Mouse (Mus musculus): ENCODE data around the gene Cstf3. TPM values are rescaled to one million over a fixed set of nuclear protein-coding genes. Genes with fewer than 3 reads are reported as not detected.

Gene Cstf3
- total and polyA plus RNA-seq, 3 experiments: 11.6 to 126 (median 35.7) TPM

DNA sequence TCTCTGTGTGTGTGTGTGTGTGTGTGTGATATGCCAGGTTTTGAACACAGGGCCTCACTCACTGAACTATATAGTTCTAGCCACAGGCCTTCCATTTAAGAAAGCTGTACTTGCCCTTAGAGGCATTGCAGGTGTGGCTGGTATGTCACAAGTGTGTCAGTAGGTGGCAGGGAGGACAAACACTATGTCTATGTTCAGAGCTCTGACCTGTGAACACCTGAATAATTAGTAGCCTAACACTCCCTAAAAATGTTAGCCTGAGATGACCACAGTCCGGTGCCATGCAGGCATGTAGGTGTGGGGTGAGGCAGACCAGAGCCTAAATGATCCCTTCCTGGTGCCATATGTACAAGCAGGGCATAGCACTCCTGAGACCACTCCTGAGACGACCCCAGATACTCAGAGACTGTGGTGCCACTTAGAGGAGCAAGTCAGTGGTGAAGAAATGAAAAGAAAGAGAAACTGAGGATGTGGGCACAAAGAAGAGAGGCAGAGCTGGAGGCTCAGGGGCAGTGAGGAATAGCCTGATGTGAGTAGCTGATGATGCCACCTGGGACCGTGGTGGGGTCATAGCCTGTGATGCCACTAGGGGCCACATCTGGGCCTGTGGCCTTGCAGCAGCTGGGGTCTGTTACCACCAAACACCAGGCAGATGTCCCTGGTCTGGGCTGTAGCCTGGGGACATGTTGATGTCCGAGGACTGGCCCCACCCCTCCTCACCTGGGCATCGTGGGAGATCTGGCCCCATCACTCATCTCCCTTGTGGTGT is 11.3 kb upstream of the Cstf3 start:
- no peak for DNase-seq (ENCODE audit: low read depth, low spot score)
- TF ChIP-seq POLR2AphosphoS5 (IDR thresholded peaks at IDR 0.05; ENCODE audit: borderline replicate concordance, low read depth, low read length): no peak
- no peak for TF ChIP-seq NELFE (IDR thresholded peaks at IDR 0.05; ENCODE audit: low read depth, low read length)
- no peak for TF ChIP-seq RCOR1 (IDR thresholded peaks at IDR 0.05; ENCODE audit: low read depth, low read length)
- TF ChIP-seq UBTF (IDR thresholded peaks at IDR 0.05; ENCODE audit: borderline replicate concordance, insufficient read depth, low read depth, low read length): no peak
- TF ChIP-seq MAX (IDR thresholded peaks at IDR 0.05; ENCODE audit: low read length): no peak
- no peak for TF ChIP-seq GATA1 (IDR thresholded peaks at IDR 0.05; ENCODE audit: low read depth, low read length)
- no peak for TF ChIP-seq KAT2A (conservative IDR thresholded peaks at IDR 0.05; ENCODE audit: low read depth, low read length)
- TF ChIP-seq ZKSCAN1 (IDR thresholded peaks at IDR 0.05; ENCODE audit: low read depth, low read length): no peak
- no peak for TF ChIP-seq CHD1 (IDR thresholded peaks at IDR 0.05; ENCODE audit: low read depth, low read length)
- no peak for TF ChIP-seq HCFC1 (IDR thresholded peaks at IDR 0.05; ENCODE audit: low read depth, low read length)
- no peak for TF ChIP-seq MEF2A (IDR thresholded peaks at IDR 0.05; ENCODE audit: extremely low read depth, insufficient replicate concordance, low read depth, low read length, poor library complexity, severe bottlenecking)
- no peak for TF ChIP-seq ZNF384 (IDR thresholded peaks at IDR 0.05; ENCODE audit: low read depth, low read length)
- TF ChIP-seq CHD2 (IDR thresholded peaks at IDR 0.05; ENCODE audit: low read length): no peak
- no peak for TF ChIP-seq POLR2A (IDR thresholded peaks at IDR 0.05; ENCODE audit: control insufficient read depth in 1 of 2, insufficient read depth in 1 of 2, low read depth in 1 of 2, low read length in 2 of 2, poor library complexity in 1 of 2)
- no peak for TF ChIP-seq E2F4 (IDR thresholded peaks at IDR 0.05; ENCODE audit: borderline replicate concordance, low read depth, low read length)
- no peak for TF ChIP-seq CTCF (IDR thresholded peaks at IDR 0.05 in 2 of 3, conservative IDR thresholded peaks at IDR 0.05 in 1 of 3; ENCODE audit: control insufficient read depth in 1 of 3, insufficient read depth in 1 of 3, low read depth in 2 of 3, low read length in 3 of 3, poor library complexity in 1 of 3, severe bottlenecking in 1 of 3)
- no peak for TF ChIP-seq TBP (IDR thresholded peaks at IDR 0.05; ENCODE audit: low read depth, low read length)
- no peak for TF ChIP-seq SIN3A (IDR thresholded peaks at IDR 0.05; ENCODE audit: low read length)
- TF ChIP-seq SMC3 (IDR thresholded peaks at IDR 0.05; ENCODE audit: low read depth, low read length): no peak
- H3K36me3 ChIP-seq (ENCODE audit: control insufficient read depth in 1 of 2, insufficient read depth in 2 of 2, low read length in 2 of 2): peaks cover 0 to 9% of the 10 kb centered on the region in 2 experiments; a peak in 2 of 4 replicates
- H3K27me3 ChIP-seq (ENCODE audit: control insufficient read depth in 1 of 2, insufficient read depth in 2 of 2, low read length in 2 of 2): no peaks in the 10 kb centered on the region
- no peak overlapping the region for H3K9ac ChIP-seq (ENCODE audit: control insufficient read depth, low read depth, low read length, poor library complexity, severe bottlenecking)
- H3K4me3 ChIP-seq (ENCODE audit: control insufficient read depth in 1 of 2, insufficient read depth in 1 of 2, low read depth in 2 of 2, low read length in 2 of 2): no peak overlapping the region
- no peaks in the 10 kb centered on the region for H3K9me3 ChIP-seq (replicated peaks; ENCODE audit: insufficient read depth, low read length)
- H3K4me1 ChIP-seq (ENCODE audit: control insufficient read depth in 1 of 2, insufficient read depth in 2 of 2, low read length in 2 of 2): peaks cover 2 to 4% of the 10 kb centered on the region in 2 experiments; a peak in 3 of 4 replicates
- no peaks in the 10 kb centered on the region for H3K79me2 ChIP-seq (ENCODE audit: control insufficient read depth, insufficient read depth, low read length, poor library complexity)
- no peak overlapping the region for H3K27ac ChIP-seq (ENCODE audit: control insufficient read depth, low read depth, low read length)

DNA sequence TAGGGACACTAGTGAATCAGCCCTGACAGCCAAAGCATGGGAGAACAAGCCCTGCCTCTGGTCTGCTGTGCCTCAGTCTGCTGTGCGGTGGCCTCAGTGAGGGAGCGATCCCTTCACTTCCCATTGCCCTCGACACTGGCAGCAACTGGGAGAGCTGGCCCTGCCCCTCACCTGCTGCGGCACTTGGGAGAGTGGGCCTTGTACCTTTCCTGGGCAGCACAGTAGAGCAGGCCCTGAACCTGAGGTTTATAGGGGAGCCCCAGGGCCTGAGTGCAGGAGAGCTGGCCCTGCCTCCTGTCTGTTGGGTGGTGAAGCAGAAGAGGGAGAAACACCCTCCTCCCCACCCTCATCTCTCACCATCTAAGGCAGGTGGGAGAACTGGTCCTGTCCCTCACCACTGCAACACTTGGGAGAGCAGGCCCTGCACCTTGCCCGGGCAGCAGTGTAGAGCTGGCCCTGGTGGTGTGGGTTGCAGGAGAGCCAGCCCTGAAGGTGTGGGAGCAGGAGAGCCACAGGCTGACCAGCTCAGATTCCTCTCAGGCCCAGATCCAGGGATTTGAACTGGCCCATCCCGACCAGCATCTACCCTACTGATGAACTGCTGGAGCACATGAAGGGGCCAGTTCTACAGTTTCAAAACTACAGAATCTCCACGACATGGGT is 10.4 kb upstream of the Cstf3 start:
- H3K9ac ChIP-seq (ENCODE audit: control insufficient read depth, low read depth, low read length, poor library complexity, severe bottlenecking): no peak overlapping the region
- DNase-seq (ENCODE audit: low read depth, low spot score): no peak
- H3K4me3 ChIP-seq (ENCODE audit: control insufficient read depth in 1 of 2, insufficient read depth in 1 of 2, low read depth in 2 of 2, low read length in 2 of 2): no peak overlapping the region
- no peak for TF ChIP-seq ZNF384 (IDR thresholded peaks at IDR 0.05; ENCODE audit: low read depth, low read length)
- TF ChIP-seq JUND (IDR thresholded peaks at IDR 0.05; ENCODE audit: low read depth, low read length): no peak
- TF ChIP-seq CHD1 (IDR thresholded peaks at IDR 0.05; ENCODE audit: low read depth, low read length): no peak
- TF ChIP-seq HCFC1 (IDR thresholded peaks at IDR 0.05; ENCODE audit: low read depth, low read length): no peak
- no peak for TF ChIP-seq MAFK (IDR thresholded peaks at IDR 0.05; ENCODE audit: borderline replicate concordance, low read depth, low read length)
- no peak for TF ChIP-seq USF1 (IDR thresholded peaks at IDR 0.05; ENCODE audit: low read depth, low read length)
- no peak for TF ChIP-seq NELFE (IDR thresholded peaks at IDR 0.05; ENCODE audit: low read depth, low read length)
- TF ChIP-seq RAD21 (IDR thresholded peaks at IDR 0.05; ENCODE audit: low read depth, low read length): no peak
- TF ChIP-seq CTCF (IDR thresholded peaks at IDR 0.05 in 2 of 3, conservative IDR thresholded peaks at IDR 0.05 in 1 of 3; ENCODE audit: control insufficient read depth in 1 of 3, insufficient read depth in 1 of 3, low read depth in 2 of 3, low read length in 3 of 3, poor library complexity in 1 of 3, severe bottlenecking in 1 of 3): no peak
- H3K27me3 ChIP-seq (ENCODE audit: control insufficient read depth in 1 of 2, insufficient read depth in 2 of 2, low read length in 2 of 2): no peaks in the 10 kb centered on the region
- no peak overlapping the region for H3K27ac ChIP-seq (ENCODE audit: control insufficient read depth, low read depth, low read length)
- peaks cover 2 to 4% of the 10 kb centered on the region in 2 experiments; a peak in 3 of 4 replicates for H3K4me1 ChIP-seq (ENCODE audit: control insufficient read depth in 1 of 2, insufficient read depth in 2 of 2, low read length in 2 of 2)
- H3K9me3 ChIP-seq (replicated peaks; ENCODE audit: insufficient read depth, low read length): no peaks in the 10 kb centered on the region
- H3K79me2 ChIP-seq (ENCODE audit: control insufficient read depth, insufficient read depth, low read length, poor library complexity): no peaks in the 10 kb centered on the region
- peaks cover 0 to 9% of the 10 kb centered on the region in 2 experiments; a peak in 2 of 4 replicates for H3K36me3 ChIP-seq (ENCODE audit: control insufficient read depth in 1 of 2, insufficient read depth in 2 of 2, low read length in 2 of 2)

Measured in MEL (cell line).